Mouse (Mus musculus) erythroblast, embryonic 14.5 days (primary cell): Measurements from ENCODE around the gene Prrc2c. TPM values are rescaled to one million over a fixed set of nuclear protein-coding genes. Genes with fewer than 3 reads are reported as not detected.

ENCODE experiments used
- H3K27me3 ChIP-seq: 2 replicates; pipeline ENCODE4 v1.6.1; 2012; ENCODE audit warnings: inconsistent platforms; ENCODE audit not compliant: control insufficient read depth
- H3K36me3 ChIP-seq: 2 replicates; pipeline ENCODE4 v1.6.1; 2012; ENCODE audit warnings: mild to moderate bottlenecking, inconsistent platforms; ENCODE audit not compliant: control insufficient read depth
- H3K4me1 ChIP-seq: 2 replicates; pipeline ENCODE4 v1.6.1; 2012; ENCODE audit warnings: inconsistent platforms; ENCODE audit not compliant: control insufficient read depth
- H3K4me3 ChIP-seq: replicated peaks from 2 replicates; pipeline ENCODE3; 2012; ENCODE audit warnings: moderate library complexity, mild to moderate bottlenecking, inconsistent platforms
- H3K9me3 ChIP-seq: 2 replicates; pipeline ENCODE4 v1.6.1; 2012; ENCODE audit warnings: low read length, inconsistent platforms, mixed read lengths; ENCODE audit not compliant: control insufficient read depth
- GATA1 ChIP-seq: IDR thresholded peaks from 2 replicates; pipeline ENCODE4 v1.6.1; 2012; ENCODE audit warnings: low read length, inconsistent platforms, mixed read lengths
- TAL1 ChIP-seq: IDR thresholded peaks from 3 replicates; pipeline ENCODE4 v1.6.1; 2012; ENCODE audit warnings: low read length, inconsistent platforms, mixed read lengths
- polyA plus RNA-seq: library from polyadenylated mRNA; stranded (reverse); fragments of >175 nt; gene quantifications from 2 replicates; pipeline ENCODE4 v1.2.3, GENCODE M21; 2012

Prrc2c gene
- polyA plus RNA-seq, 1 experiment: 0.66 TPM

DNA sequence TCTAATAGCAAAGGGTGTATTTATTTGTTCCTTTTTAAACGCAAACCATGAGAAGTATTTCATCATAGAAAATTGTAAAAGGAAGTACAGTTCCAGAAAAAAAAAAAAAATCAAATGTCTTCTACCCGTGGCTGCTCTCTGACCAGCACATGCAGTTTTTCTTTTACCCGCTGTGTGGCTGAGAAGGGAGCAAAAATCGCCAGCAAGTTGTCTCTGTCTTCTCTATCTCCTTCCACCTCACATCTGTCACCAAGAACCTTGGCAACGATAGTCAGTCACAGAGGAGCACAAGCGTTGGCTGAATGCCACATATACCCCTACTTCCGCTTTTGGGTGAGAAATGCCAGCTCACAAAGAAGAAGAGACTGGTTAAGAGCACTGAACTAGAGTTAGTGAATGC is 115.1 kb downstream of the Prrc2c start:
- TF ChIP-seq GATA1 (no peak), TAL1 (no peak)
- H3K4me1 ChIP-seq: no peaks in the 10 kb centered on the region
- H3K36me3 ChIP-seq: no peaks in the 10 kb centered on the region
- no peaks in the 10 kb centered on the region for H3K9me3 ChIP-seq
- no peak overlapping the region for H3K4me3 ChIP-seq
- no peaks in the 10 kb centered on the region for H3K27me3 ChIP-seq

DNA sequence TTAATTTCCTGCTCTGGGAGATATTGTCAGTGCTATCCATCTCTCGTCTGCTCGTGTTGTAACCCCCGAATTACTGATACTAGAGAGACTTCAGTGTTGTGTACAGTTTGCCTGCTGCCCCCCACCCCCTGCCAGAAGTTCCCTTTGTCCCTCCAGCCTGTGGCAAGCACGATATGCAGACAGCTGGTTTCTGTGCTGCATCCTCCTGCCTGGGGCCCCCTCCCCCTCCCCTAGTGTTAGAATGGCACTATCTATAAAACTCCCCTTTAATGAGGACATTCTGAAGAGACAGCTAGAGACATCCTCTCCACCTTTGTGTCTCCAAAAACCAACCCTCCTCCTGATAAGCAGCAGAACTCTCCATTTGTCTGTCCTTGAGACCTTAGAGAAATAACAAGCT is 116.5 kb downstream of the Prrc2c start:
- H3K27me3 ChIP-seq: no peaks in the 10 kb centered on the region
- TF ChIP-seq GATA1 (no peak), TAL1 (no peak)
- H3K9me3 ChIP-seq: no peaks in the 10 kb centered on the region
- H3K4me1 ChIP-seq: no peaks in the 10 kb centered on the region
- H3K36me3 ChIP-seq: no peaks in the 10 kb centered on the region
- H3K4me3 ChIP-seq: no peak overlapping the region

Other genes starting within 250 kb of the Prrc2c start
- gene Mettl13, start 192.0 kb downstream of the Prrc2c start, polyA plus RNA-seq: 0.12 and 0.25 TPM in 2 replicates
- 0.03 and 0.04 TPM in 2 replicates for gene Vamp4, start 170.0 kb downstream of the Prrc2c start, polyA plus RNA-seq
- not detected in 2 replicates for gene Myoc, start 101.4 kb downstream of the Prrc2c start, polyA plus RNA-seq
- gene Myocos, start 82.3 kb downstream of the Prrc2c start, polyA plus RNA-seq: not detected in 2 replicates
- gene Fmo4, start 73.4 kb upstream of the Prrc2c start, polyA plus RNA-seq: not detected in 2 replicates
- not detected in 2 replicates for gene Fmo1, start 126.1 kb upstream of the Prrc2c start, polyA plus RNA-seq
- gene Fmo2, start 158.2 kb upstream of the Prrc2c start, polyA plus RNA-seq: not detected in 2 replicates
- not detected in 2 replicates for gene Fmo6, start 197.0 kb upstream of the Prrc2c start, polyA plus RNA-seq
- gene Fmo3, start 244.0 kb upstream of the Prrc2c start, polyA plus RNA-seq: not detected in 2 replicates